Mouse (Mus musculus) CH12.LX (cell line): Measurements from ENCODE around the gene Xpo4. TPM values are rescaled to one million over a fixed set of nuclear protein-coding genes. Genes with fewer than 3 reads are reported as not detected.

Experiments used
- DNase-seq: peaks from one replicate; pipeline ENCODE4 v3.0.0-alpha.2; 2013; ENCODE audit errors: extremely low read depth
- H3K27ac ChIP-seq: 2 replicates; pipeline ENCODE4 v1.5.1; 2012; ENCODE audit warnings: low read depth, mild to moderate bottlenecking, control low read depth, moderate library complexity; ENCODE audit not compliant: insufficient read depth
- H3K27me3 ChIP-seq: replicated peaks from 2 replicates; pipeline ENCODE3; 2012; ENCODE audit warnings: inconsistent platforms
- H3K36me3 ChIP-seq, 2 experiments: replicated peaks in 1 of 2; 2 replicates each; pipeline versions ENCODE3 to v1.6.1; 2012; ENCODE audit warnings: inconsistent platforms in 1 of 2, low read length in 1 of 2, mild to moderate bottlenecking in 1 of 2, mixed read lengths in 1 of 2, moderate library complexity in 1 of 2; ENCODE audit not compliant: control insufficient read depth in 1 of 2, insufficient read depth in 1 of 2
- H3K4me1 ChIP-seq, 2 experiments: 2 replicates each; pipeline ENCODE4 v1.6.1; 2012; ENCODE audit warnings: inconsistent platforms in 1 of 2, moderate library complexity in 1 of 2; ENCODE audit not compliant: insufficient read depth in 2 of 2, control insufficient read depth in 1 of 2
- H3K4me2 ChIP-seq: 2 replicates; pipeline ENCODE4 v1.6.1; 2012; ENCODE audit warnings: low read depth, mild to moderate bottlenecking, control low read depth; ENCODE audit not compliant: poor library complexity, insufficient read depth, severe bottlenecking
- H3K4me3 ChIP-seq, 3 experiments: fragments of 150-350 bp in 1 of 3; sonication (generic) in 1 of 3; replicated peaks in 1 of 3; 2 replicates each; pipeline versions ENCODE3 to v1.5.1; 2011 to 2012; ENCODE audit warnings: low read depth in 2 of 3, low read length in 2 of 3, mild to moderate bottlenecking in 2 of 3, moderate library complexity in 2 of 3, control low read depth in 1 of 3, improper control_type of control experiment in 1 of 3, inconsistent platforms in 1 of 3, mixed read lengths in 1 of 3; ENCODE audit not compliant: poor library complexity in 1 of 3
- H3K79me2 ChIP-seq: replicated peaks from 2 replicates; pipeline ENCODE4 v1.6.1; 2012; ENCODE audit warnings: mild to moderate bottlenecking, moderate library complexity; ENCODE audit not compliant: control insufficient read depth, poor library complexity, insufficient read depth, severe bottlenecking; ENCODE audit errors: extremely low read depth
- H3K9ac ChIP-seq: 2 replicates; pipeline ENCODE4 v1.6.1; 2012; ENCODE audit warnings: low read depth, mild to moderate bottlenecking, control low read depth, moderate library complexity; ENCODE audit not compliant: insufficient read depth
- H3K9me3 ChIP-seq: replicated peaks from 2 replicates; pipeline ENCODE3; 2012; ENCODE audit warnings: low read length, inconsistent platforms, mixed read lengths
- CHD1 ChIP-seq: IDR thresholded peaks from 2 replicates; pipeline ENCODE4 v1.6.1; 2012; ENCODE audit warnings: low read depth, low read length, improper control_type of control experiment, inconsistent platforms
- CHD2 ChIP-seq: IDR thresholded peaks from 2 replicates; pipeline ENCODE4 v1.6.1; 2011; ENCODE audit warnings: low read length, improper control_type of control experiment
- CTCF ChIP-seq, 2 experiments: IDR thresholded peaks in 1 of 2; conservative IDR thresholded peaks in 1 of 2; 2 replicates each; pipeline ENCODE4 v1.5.1; 2011 to 2012; ENCODE audit warnings: low read depth in 2 of 2, low read length in 2 of 2, improper control_type of control experiment in 1 of 2, inconsistent platforms in 1 of 2, mild to moderate bottlenecking in 1 of 2, moderate library complexity in 1 of 2
- EP300 ChIP-seq: IDR thresholded peaks from 2 replicates; pipeline ENCODE4 v1.6.1; 2011; ENCODE audit warnings: low read length, improper control_type of control experiment
- GABPA ChIP-seq: IDR thresholded peaks from 2 replicates; pipeline ENCODE4 v1.6.1; 2012; ENCODE audit warnings: low read depth, low read length, improper control_type of control experiment, inconsistent platforms; ENCODE audit not compliant: insufficient replicate concordance
- HCFC1 ChIP-seq: IDR thresholded peaks from 2 replicates; pipeline ENCODE4 v1.6.1; 2012; ENCODE audit warnings: low read depth, mild to moderate bottlenecking, inconsistent platforms, low read length, improper control_type of control experiment
- JUN ChIP-seq: IDR thresholded peaks from 2 replicates; pipeline ENCODE4 v1.6.1; 2011; ENCODE audit warnings: low read depth, mild to moderate bottlenecking, low read length, improper control_type of control experiment, moderate library complexity; ENCODE audit not compliant: insufficient read depth
- MAFK ChIP-seq: IDR thresholded peaks from 2 replicates; pipeline ENCODE4 v1.6.1; 2011; ENCODE audit warnings: low read length, improper control_type of control experiment; ENCODE audit not compliant: insufficient replicate concordance
- MAX ChIP-seq: IDR thresholded peaks from 2 replicates; pipeline ENCODE4 v1.6.1; 2011; ENCODE audit warnings: low read length, improper control_type of control experiment
- MXI1 ChIP-seq: IDR thresholded peaks from 2 replicates; pipeline ENCODE4 v1.6.1; 2011; ENCODE audit warnings: mild to moderate bottlenecking, low read depth, low read length, improper control_type of control experiment
- MYC ChIP-seq: IDR thresholded peaks from 2 replicates; pipeline ENCODE4 v1.6.1; 2011; ENCODE audit warnings: low read depth, mild to moderate bottlenecking, improper control_type of control experiment, low read length
- NELFE ChIP-seq: IDR thresholded peaks from 2 replicates; pipeline ENCODE4 v1.6.1; 2011; ENCODE audit warnings: low read depth, low read length, improper control_type of control experiment
- NRF1 ChIP-seq: IDR thresholded peaks from 2 replicates; pipeline ENCODE4 v1.6.1; 2014; ENCODE audit warnings: low read depth, mild to moderate bottlenecking, inconsistent platforms, low read length, improper control_type of control experiment, moderate library complexity
- POLR2AphosphoS2 ChIP-seq: IDR thresholded peaks from 2 replicates; pipeline ENCODE4 v1.6.1; 2011; ENCODE audit warnings: low read depth, low read length, improper control_type of control experiment
- RAD21 ChIP-seq: IDR thresholded peaks from 2 replicates; pipeline ENCODE4 v1.6.1; 2011; ENCODE audit warnings: low read depth, mild to moderate bottlenecking, low read length, improper control_type of control experiment, moderate library complexity
- RCOR1 ChIP-seq: conservative IDR thresholded peaks from 2 replicates; pipeline ENCODE4 v1.6.1; 2012; ENCODE audit warnings: low read depth, mild to moderate bottlenecking, inconsistent platforms, low read length, improper control_type of control experiment
- SIN3A ChIP-seq: IDR thresholded peaks from 2 replicates; pipeline ENCODE4 v1.6.1; 2012; ENCODE audit warnings: low read length, improper control_type of control experiment, inconsistent platforms
- UBTF ChIP-seq: IDR thresholded peaks from 2 replicates; pipeline ENCODE4 v1.6.1; 2012; ENCODE audit warnings: low read depth, mild to moderate bottlenecking, inconsistent platforms, low read length, improper control_type of control experiment, moderate library complexity
- USF2 ChIP-seq: conservative IDR thresholded peaks from 2 replicates; pipeline ENCODE4 v1.6.1; 2011; ENCODE audit warnings: low read depth, low read length, improper control_type of control experiment
- ZC3H11A ChIP-seq: IDR thresholded peaks from 2 replicates; pipeline ENCODE4 v1.6.1; 2012; ENCODE audit warnings: low read depth, mild to moderate bottlenecking, inconsistent platforms, low read length, improper control_type of control experiment
- ZKSCAN1 ChIP-seq: IDR thresholded peaks from 2 replicates; pipeline ENCODE4 v1.6.1; 2012; ENCODE audit warnings: low read depth, inconsistent platforms, low read length, improper control_type of control experiment, borderline replicate concordance
- ZMIZ1 ChIP-seq: IDR thresholded peaks from 2 replicates; pipeline ENCODE4 v1.6.1; 2012; ENCODE audit warnings: low read depth, mild to moderate bottlenecking, inconsistent platforms, low read length, improper control_type of control experiment
- ZNF384 ChIP-seq: IDR thresholded peaks from 2 replicates; pipeline ENCODE4 v1.6.1; 2012; ENCODE audit warnings: low read depth, low read length, improper control_type of control experiment, inconsistent platforms
- dilution Hi-C: fragments of 300-500 bp; cut with MboI; formaldehyde crosslinking; loops from 2 replicates; pipeline ENCODE4 v1.14.3; 2020; ENCODE audit warnings: low sequenced_read_pairs; ENCODE audit not compliant: extremely low pct_unique_long_range_greater_than_20kb, extremely low pct_ligation_motif_present
- in situ Hi-C: fragments of 300-500 bp; cut with MboI; formaldehyde crosslinking; loops from 3 replicates; pipeline ENCODE4 v1.14.3; 2019; ENCODE audit warnings: low sequenced_read_pairs, low pct_ligation_motif_present, low pct_unique_long_range_greater_than_20kb, mixed read lengths
- polyA plus RNA-seq: library from polyadenylated mRNA; unstranded; fragments of >175 nt; gene quantifications from 2 replicates; pipeline ENCODE4 v1.2.1, GENCODE M21; 2012; ENCODE audit warnings: low read depth; ENCODE audit not compliant: insufficient read length
- total RNA-seq, 2 experiments: library from RNA; depleted of rRNA; stranded (reverse); fragments of 300-350 nt in 1 of 2; fragments of >200 nt in 1 of 2; gene quantifications; 2 replicates each; pipeline ENCODE4 v1.2.3; 2012 to 2014

Xpo4 gene
- total and polyA plus RNA-seq, 3 experiments, result 30.2 to 47.3 (median 43.0) TPM

DNA sequence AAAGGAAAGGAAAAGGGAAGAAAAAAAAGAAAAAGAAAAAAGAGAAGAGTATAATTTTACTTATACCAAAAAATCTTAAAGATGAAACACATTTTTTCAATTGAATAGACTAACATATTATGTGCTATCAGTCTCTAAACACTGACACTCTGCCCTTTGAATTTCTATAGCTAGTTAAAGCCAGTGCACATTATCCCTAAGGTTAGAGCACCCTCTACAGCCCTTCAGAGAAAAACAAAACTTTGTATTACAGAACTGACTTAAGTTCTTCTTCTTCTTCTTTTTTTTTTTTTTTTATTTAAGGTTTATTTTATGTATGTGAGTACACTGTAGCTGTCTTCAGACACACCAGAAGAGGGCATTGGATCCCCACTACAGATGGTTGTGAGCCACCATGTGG, 15.7 kb downstream of the Xpo4 start:
- H3K36me3 ChIP-seq, result peaks cover 4 to 62% of the 10 kb centered on the region in 2 experiments
- in situ Hi-C loops (no loop called here), dilution Hi-C loops (no loop called here)
- H3K79me2 ChIP-seq, result peaks cover 57% of the 10 kb centered on the region
- TF ChIP-seq MAFK (no peak), CHD2 (no peak), NRF1 (no peak), RAD21 (peak; percentile 20), ZC3H11A (no peak), MXI1 (no peak), SIN3A (no peak), ZMIZ1 (no peak), JUN (no peak), CHD1 (no peak), CTCF (conservative IDR thresholded peaks at IDR 0.05 in 1 of 2, IDR thresholded peaks at IDR 0.05 in 1 of 2; ENCODE audit: low read depth in 2 of 2, low read length in 2 of 2) (peak in 1 of 2 experiments; percentile 23; a peak in 2 of 4 replicates), RCOR1 (no peak), ZNF384 (0 out of 2 replicates have a peak, but pooled peaks have one; percentile 16), EP300 (no peak), NELFE (no peak), MYC (no peak), HCFC1 (no peak)
- no peak overlapping the region for H3K9ac ChIP-seq
- peaks cover 2 to 20% of the 10 kb centered on the region in 2 experiments; a peak in 3 of 4 replicates for H3K4me1 ChIP-seq
- H3K4me2 ChIP-seq, result no peak overlapping the region
- no peak overlapping the region for H3K4me3 ChIP-seq
- H3K27ac ChIP-seq, result no peak overlapping the region
- H3K9me3 ChIP-seq, result no peaks in the 10 kb centered on the region
- no peak for DNase-seq
- no peaks in the 10 kb centered on the region for H3K27me3 ChIP-seq

GRCm38 (mm10) chr14:57646155-57646554, 19.1 kb downstream of the Xpo4 start:
- Histone ChIP-seq H3K36me3 (peaks cover 8 to 65% of the 10 kb centered on the region in 2 experiments), H3K4me3 (no peak overlapping the region), H3K9me3 (no peaks in the 10 kb centered on the region), H3K27me3 (no peaks in the 10 kb centered on the region), H3K79me2 (peaks cover 41% of the 10 kb centered on the region), H3K27ac (no peak overlapping the region), H3K4me2 (no peak overlapping the region), H3K9ac (no peak overlapping the region), H3K4me1 (peaks cover 2 to 20% of the 10 kb centered on the region in 2 experiments; a peak in 3 of 4 replicates)
- dilution Hi-C loops, result no loop called here
- in situ Hi-C loops, result no loop called here
- no peak for DNase-seq
- TF ChIP-seq CHD2, result no peak
- no peak for TF ChIP-seq ZKSCAN1
- TF ChIP-seq GABPA, result no peak
- TF ChIP-seq POLR2AphosphoS2, result no peak
- no peak for TF ChIP-seq MAX
- no peak for TF ChIP-seq JUN
- TF ChIP-seq RAD21, result no peak
- no peak for TF ChIP-seq MYC
- TF ChIP-seq MAFK, result no peak
- TF ChIP-seq CTCF (conservative IDR thresholded peaks at IDR 0.05 in 1 of 2, IDR thresholded peaks at IDR 0.05 in 1 of 2; ENCODE audit: low read depth in 2 of 2, low read length in 2 of 2), result no peak
- TF ChIP-seq USF2, result no peak
- no peak for TF ChIP-seq UBTF
- no peak for TF ChIP-seq ZC3H11A
